Mouse (Mus musculus) embryonic facial prominence, embryonic 14.5 days (tissue): ENCODE measurements around the gene Hmgcr. TPM values are rescaled to one million over a fixed set of nuclear protein-coding genes. Genes with fewer than 3 reads are reported as not detected.

Source experiments
- polyA plus RNA-seq: library from polyadenylated mRNA; unstranded; fragments of >200 nt; fragmentation: Nextera tagmentation; extraction: Ambion mirVana; gene quantifications from 2 replicates; pipeline ENCODE4 v1.2.1, GENCODE M21; 2014

The Hmgcr gene
- polyA plus RNA-seq, 1 experiment from 2014 or later = 63.0 TPM

Other genes starting within 250 kb of the Hmgcr start
- gene Ankdd1b, start 199.7 kb downstream of the Hmgcr start, polyA plus RNA-seq = 0.15 and 0.20 TPM in 2 replicates
- gene Gm17622, start 180.2 kb downstream of the Hmgcr start, polyA plus RNA-seq = not detected in 2 replicates
- 10.1 and 10.7 TPM in 2 replicates for gene Polk, start 128.4 kb downstream of the Hmgcr start, polyA plus RNA-seq
- 10.2 and 10.8 TPM in 2 replicates for gene Col4a3bp, start 128.3 kb downstream of the Hmgcr start, polyA plus RNA-seq
- gene Ankrd31, start 77.3 kb upstream of the Hmgcr start, polyA plus RNA-seq = not detected in 2 replicates